Mouse (Mus musculus) small intestine, adult 2 months (tissue): ENCODE data around the gene Traf2. TPM values are rescaled to one million over a fixed set of nuclear protein-coding genes. Genes with fewer than 3 reads are reported as not detected.

Source experiments
- H3K27ac ChIP-seq: fragments of 200-500 bp; 2 replicates; pipeline ENCODE4 v1.5.1; 2012; ENCODE audit warnings: low read depth, low read length, control low read depth, inconsistent platforms; ENCODE audit not compliant: insufficient read depth
- H3K27me3 ChIP-seq: fragments of 200-500 bp; 2 replicates; pipeline ENCODE4 v1.6.1; 2012; ENCODE audit warnings: mild to moderate bottlenecking, moderate library complexity, low read length, inconsistent platforms; ENCODE audit not compliant: control insufficient read depth, insufficient read depth
- H3K36me3 ChIP-seq: fragments of 200-500 bp; 2 replicates; pipeline ENCODE4 v1.6.1; 2012; ENCODE audit warnings: mild to moderate bottlenecking, low read length, control low read depth, inconsistent platforms; ENCODE audit not compliant: control insufficient read depth, insufficient read depth
- H3K4me1 ChIP-seq: fragments of 200-500 bp; 2 replicates; pipeline ENCODE4 v1.6.1; 2012; ENCODE audit warnings: low read length, inconsistent platforms, mixed read lengths; ENCODE audit not compliant: control insufficient read depth, insufficient read depth, insufficient read length
- H3K4me3 ChIP-seq: fragments of 200-500 bp; 2 replicates; pipeline ENCODE4 v1.5.1; 2012; ENCODE audit warnings: low read depth, mild to moderate bottlenecking, control low read depth, inconsistent platforms, low read length, moderate library complexity
- CTCF ChIP-seq: fragments of 200-500 bp; IDR thresholded peaks from 2 replicates; pipeline ENCODE4 v1.5.1; 2012; ENCODE audit warnings: low read depth, mild to moderate bottlenecking, control low read depth, inconsistent platforms, low read length, moderate library complexity, mixed read lengths; ENCODE audit not compliant: insufficient replicate concordance, insufficient read length; ENCODE audit errors: extremely low read depth
- POLR2A ChIP-seq: fragments of 200-500 bp; IDR thresholded peaks from 2 replicates; pipeline ENCODE4 v1.6.1; 2012; ENCODE audit warnings: low read depth, mild to moderate bottlenecking, control low read depth, inconsistent platforms, low read length, moderate library complexity
- WGBS: fragments of 180-500 bp; shearing (Covaris S2); methylation state at CpG from one replicate; pipeline ENCODE4 v1.1.7; 2018; 5-methylcytosine and 5-hydroxymethylcytosine counted together
- polyA plus RNA-seq: library from polyadenylated mRNA; depleted of rRNA; stranded (reverse); fragments of >200 nt; gene quantifications from 2 replicates; pipeline ENCODE4 v1.2.3, GENCODE M21; 2012; rRNA removed

The Traf2 gene
- polyA plus RNA-seq, 1 experiment: 13.7 TPM

DNA sequence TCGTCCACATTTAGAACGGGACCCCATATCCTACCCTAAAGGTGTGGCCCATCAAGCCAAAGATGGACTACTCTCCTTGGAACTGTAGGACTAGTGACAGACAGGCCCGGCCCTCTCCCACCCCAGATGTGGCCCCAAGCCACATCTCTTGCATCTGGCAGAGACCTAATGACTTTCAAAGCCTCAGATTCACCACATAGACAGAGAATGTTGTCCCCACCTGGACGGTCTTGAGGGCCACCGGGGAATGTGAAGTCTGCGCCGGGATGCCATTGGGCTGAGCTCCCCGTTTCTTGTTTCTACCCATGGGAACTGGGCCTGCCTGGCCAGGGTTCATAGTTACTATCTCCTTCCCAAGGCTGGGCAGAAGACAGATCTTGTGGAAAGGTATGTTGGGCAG, 69.2 kb downstream of the Traf2 start:
- Histone ChIP-seq H3K4me3 (no peak overlapping the region), H3K36me3 (no peaks in the 10 kb centered on the region), H3K4me1 (peaks cover 7% of the 10 kb centered on the region; the same call in 1 of the 2 replicates), H3K27ac (no peak overlapping the region), H3K27me3 (no peaks in the 10 kb centered on the region)
- 96% methylated on average over 8 of the region's 8 CpGs for WGBS
- TF ChIP-seq CTCF (no peak), POLR2A (no peak)

DNA sequence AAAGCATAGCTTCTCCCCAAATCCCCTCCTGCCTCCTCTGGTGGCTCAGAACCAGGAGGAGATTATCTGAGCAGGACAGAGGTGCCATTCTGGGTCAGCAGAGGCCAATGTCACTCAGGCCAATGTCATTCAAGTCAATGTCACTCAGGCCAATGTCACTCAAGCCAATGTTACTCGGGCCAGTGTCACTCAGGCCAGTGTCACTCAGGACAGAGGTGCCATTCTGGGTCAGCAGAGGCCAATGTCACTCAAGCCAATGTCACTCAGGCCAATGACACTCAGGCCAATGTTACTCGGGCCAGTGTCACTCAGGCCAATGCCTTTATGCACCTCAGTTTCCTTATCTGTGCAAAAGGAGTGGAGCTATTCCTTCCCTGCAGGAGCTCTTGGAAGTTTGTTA, 74.2 kb downstream of the Traf2 start:
- no peak overlapping the region for H3K4me3 ChIP-seq
- no peaks in the 10 kb centered on the region for H3K36me3 ChIP-seq
- H3K4me1 ChIP-seq: no peaks in the 10 kb centered on the region
- no peak overlapping the region for H3K27ac ChIP-seq
- WGBS: 92% methylated on average over 2 of the region's 2 CpGs
- no peaks in the 10 kb centered on the region for H3K27me3 ChIP-seq
- TF ChIP-seq POLR2A (no peak), CTCF (no peak)

DNA sequence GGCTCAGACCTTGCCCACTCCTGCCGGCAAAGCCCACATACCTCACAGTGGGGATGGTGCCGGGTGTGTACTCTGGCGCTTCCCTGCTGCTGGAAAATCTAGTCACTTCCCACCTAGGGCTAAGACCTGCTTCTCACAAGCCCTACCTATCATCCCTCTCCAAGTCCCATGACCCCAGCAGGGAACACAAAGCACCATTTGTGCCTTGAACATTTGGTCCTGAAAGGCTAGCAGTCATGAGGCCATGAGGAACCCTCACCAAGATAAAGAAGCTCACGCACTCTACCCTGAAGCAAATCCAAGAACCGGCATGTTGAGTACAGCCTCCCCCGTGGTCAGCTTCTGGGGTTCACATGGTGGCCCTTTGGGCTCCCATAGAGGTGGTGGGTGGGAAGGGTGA, 76.8 kb downstream of the Traf2 start, which contains the start of gene Ptgds:
TSS of gene Ptgds (minus strand) at position 78 of the 400 bp plus-strand sequence.
- H3K36me3 ChIP-seq: no peaks in the 10 kb centered on the region
- WGBS: 67% methylated on average over 6 of the region's 6 CpGs
- no peak for TF ChIP-seq POLR2A
- no peak for TF ChIP-seq CTCF
- no peak within 1 kb of the TSS for H3K4me3 ChIP-seq
- H3K27ac ChIP-seq: no peak within 1 kb of the TSS
- no peaks in the 10 kb centered on the region for H3K27me3 ChIP-seq
- H3K4me1 ChIP-seq: no peaks in the 10 kb centered on the region; the same call in 1 of the 2 replicates

DNA sequence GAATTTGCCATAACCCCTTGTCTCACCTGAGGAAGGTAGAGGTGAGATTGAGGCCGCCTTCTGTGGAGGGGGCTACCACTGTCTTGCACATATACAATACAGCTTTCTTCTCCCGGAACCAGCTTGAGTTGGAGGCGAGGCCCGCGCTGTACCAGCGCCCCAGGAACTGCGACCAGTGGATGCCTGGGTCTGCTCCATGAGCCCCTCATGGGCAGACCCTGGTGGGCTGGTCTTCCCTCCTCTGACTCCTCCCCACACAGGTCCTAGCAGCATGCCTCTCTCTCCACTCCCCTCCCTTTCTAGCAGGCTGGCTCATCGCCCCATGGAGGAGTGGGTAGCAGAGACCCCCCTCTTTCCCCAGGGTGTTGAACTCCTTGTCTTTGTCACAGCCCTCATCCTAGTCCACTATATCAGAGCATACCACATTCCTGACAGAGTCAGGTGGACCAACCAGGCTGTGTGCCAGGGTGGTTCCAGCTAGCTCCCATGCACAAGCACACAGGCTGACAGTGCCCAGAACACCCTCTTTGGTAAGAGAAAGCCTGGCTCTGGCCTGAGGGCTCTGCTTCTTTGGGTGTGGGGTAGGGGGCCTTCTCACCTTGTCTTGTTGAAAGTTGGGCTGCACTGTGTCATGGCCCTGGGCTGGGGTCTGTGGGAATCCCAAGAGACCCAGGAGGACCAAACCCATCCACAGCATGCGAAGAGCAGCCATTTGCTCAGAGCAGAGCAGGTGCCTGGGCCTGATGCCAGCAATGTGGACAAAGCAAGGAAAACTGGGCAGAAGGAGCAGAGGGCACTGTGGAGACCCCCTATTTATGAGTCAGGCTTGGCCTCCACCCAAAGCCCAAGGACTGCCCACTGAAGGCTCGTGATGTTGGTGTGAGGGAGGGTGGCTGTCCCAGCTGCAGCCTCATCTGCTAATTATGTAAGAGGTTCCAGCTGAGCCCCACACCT, 77.5 kb downstream of the Traf2 start:
- Histone ChIP-seq H3K36me3 (no peaks in the 10 kb centered on the region), H3K4me3 (no peak overlapping the region), H3K4me1 (no peaks in the 10 kb centered on the region; the same call in 1 of the 2 replicates), H3K27me3 (no peaks in the 10 kb centered on the region), H3K27ac (no peak overlapping the region)
- TF ChIP-seq CTCF (no peak), POLR2A (no peak)
- 84% methylated on average over 10 of the region's 10 CpGs for WGBS

Other genes with a start within 250 kb of the Traf2 start
- gene Grin1, start 227.8 kb downstream of the Traf2 start, polyA plus RNA-seq: 0.34 and 0.63 TPM in 2 replicates
- gene Man1b1, start 214.6 kb downstream of the Traf2 start, polyA plus RNA-seq: 11.1 and 20.5 TPM in 2 replicates
- gene Dpp7, start 190.6 kb downstream of the Traf2 start, polyA plus RNA-seq: 12.5 and 24.4 TPM in 2 replicates
- gene Uap1l1, start 181.3 kb downstream of the Traf2 start, polyA plus RNA-seq: 130 and 360 TPM in 2 replicates
- gene Sapcd2, start 174.6 kb downstream of the Traf2 start, polyA plus RNA-seq: 15.4 and 28.8 TPM in 2 replicates
- gene Entpd2, start 151.1 kb downstream of the Traf2 start, polyA plus RNA-seq: 25.8 and 50.7 TPM in 2 replicates
- gene Npdc1, start 147.6 kb downstream of the Traf2 start, polyA plus RNA-seq: 103 and 117 TPM in 2 replicates
- gene Fut7, start 123.7 kb downstream of the Traf2 start, polyA plus RNA-seq: 0.68 and 0.76 TPM in 2 replicates
- gene Abca2, start 118.2 kb downstream of the Traf2 start, polyA plus RNA-seq: 15.0 and 18.5 TPM in 2 replicates
- gene Clic3, start 90.1 kb downstream of the Traf2 start, polyA plus RNA-seq: 0.38 and 12.0 TPM in 2 replicates
- gene Paxx, start 85.8 kb downstream of the Traf2 start, polyA plus RNA-seq: 48.6 and 62.7 TPM in 2 replicates
- 0.28 and 0.39 TPM in 2 replicates for gene Ptgds, start 76.9 kb downstream of the Traf2 start, polyA plus RNA-seq
- gene Lcn12, start 53.0 kb downstream of the Traf2 start, polyA plus RNA-seq: not detected in 2 replicates
- 32.0 and 34.0 TPM in 2 replicates for gene Fbxw5, start 46.2 kb downstream of the Traf2 start, polyA plus RNA-seq
- 2.1 and 2.2 TPM in 2 replicates for gene C8g, start 45.2 kb downstream of the Traf2 start, polyA plus RNA-seq
- 209 and 413 TPM in 2 replicates for gene Edf1, start 10.9 kb upstream of the Traf2 start, polyA plus RNA-seq
- 0.52 and 1.1 TPM in 2 replicates for gene Mamdc4, start 27.9 kb upstream of the Traf2 start, polyA plus RNA-seq
- 15.8 and 29.7 TPM in 2 replicates for gene Phpt1, start 28.3 kb upstream of the Traf2 start, polyA plus RNA-seq
- gene Ajm1, start 34.8 kb upstream of the Traf2 start, polyA plus RNA-seq: 1.7 and 2.2 TPM in 2 replicates
- gene Rabl6, start 61.6 kb upstream of the Traf2 start, polyA plus RNA-seq: 35.3 and 47.6 TPM in 2 replicates
- not detected in 2 replicates for gene Ccdc183, start 70.7 kb upstream of the Traf2 start, polyA plus RNA-seq
- gene Tmem141, start 75.1 kb upstream of the Traf2 start, polyA plus RNA-seq: 10.0 and 11.7 TPM in 2 replicates
- gene Fcna, start 81.1 kb upstream of the Traf2 start, polyA plus RNA-seq: 0.65 and 1.4 TPM in 2 replicates
- gene Lcn8, start 106.2 kb upstream of the Traf2 start, polyA plus RNA-seq: not detected in 2 replicates
- gene Lcn5, start 111.0 kb upstream of the Traf2 start, polyA plus RNA-seq: not detected in 2 replicates
- gene Lcn6, start 129.8 kb upstream of the Traf2 start, polyA plus RNA-seq: not detected in 2 replicates
- gene Lcn10, start 135.8 kb upstream of the Traf2 start, polyA plus RNA-seq: not detected in 2 replicates
- not detected in 2 replicates for gene Obp2a, start 153.1 kb upstream of the Traf2 start, polyA plus RNA-seq
- 22.9 and 28.4 TPM in 2 replicates for gene Bmyc, start 159.8 kb upstream of the Traf2 start, polyA plus RNA-seq
- gene Obp2b, start 190.1 kb upstream of the Traf2 start, polyA plus RNA-seq: not detected in 2 replicates
- gene Lcn3, start 218.6 kb upstream of the Traf2 start, polyA plus RNA-seq: not detected in 2 replicates
- not detected in 2 replicates for gene Lcn11, start 230.1 kb upstream of the Traf2 start, polyA plus RNA-seq
- not detected in 2 replicates for gene Gm13539, start 235.3 kb upstream of the Traf2 start, polyA plus RNA-seq